Mouse (Mus musculus): ENCODE measurements at regions not wholly inside any gene's neighbourhood (a gene's known extent, or its start where the extent isn't known, plus 50 kb on each side); places are given as distances from the start of the nearest gene placed in this dataset.

DNA sequence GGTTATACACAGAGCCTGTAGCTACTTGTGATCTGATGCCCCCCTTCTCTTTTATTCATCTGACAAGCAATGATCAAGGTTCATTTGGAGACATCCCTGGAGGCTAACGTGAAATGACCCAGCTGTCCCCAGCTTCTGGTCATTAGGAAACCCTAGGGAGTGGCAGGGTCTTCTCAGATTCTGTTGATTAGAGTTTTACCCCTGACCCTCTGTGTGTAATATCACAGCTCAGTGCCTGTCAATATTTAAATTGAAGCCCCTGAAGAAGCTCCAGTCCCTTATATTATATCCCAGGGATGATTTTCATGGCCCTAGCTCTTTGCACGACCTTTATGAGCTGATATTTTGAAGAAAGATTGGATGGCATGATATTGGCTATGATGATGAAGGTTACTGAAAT lies 508.5 kb upstream of the Igfbp7 start:
- TF ChIP-seq CTCF (IDR thresholded peaks at IDR 0.05; ENCODE audit: low read depth): no peak
- no peak for TF ChIP-seq EP300 (optimal IDR thresholded peaks at IDR 0.05)
